Comparison of ENCODE assay signal across 8 mouse cellular contexts in the genomic region with DNA sequence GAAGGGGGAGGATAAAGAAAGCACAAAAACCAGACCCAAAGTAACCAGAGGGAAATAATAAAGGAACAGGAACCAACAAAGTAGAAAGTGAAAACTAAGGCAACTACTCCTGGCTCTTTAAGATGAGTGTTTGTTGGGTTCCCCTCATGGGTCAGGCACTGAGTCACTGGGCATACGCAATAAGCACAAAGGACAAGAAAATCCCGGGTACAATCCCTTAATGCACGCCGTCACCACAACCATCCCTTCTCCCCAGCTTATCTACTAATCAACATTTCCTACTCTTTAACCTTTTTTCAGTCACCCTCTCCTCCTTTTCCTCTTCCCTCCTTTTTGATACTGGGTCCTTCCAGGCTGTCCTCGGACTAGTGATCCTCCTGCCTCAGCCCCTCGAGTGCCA. TPM values are rescaled to one million over a fixed set of nuclear protein-coding genes. Genes with fewer than 3 reads are reported as not detected.
DNase-seq lines count a peak whose midpoint lies in the region; ATAC-seq and TF ChIP-seq lines count a peak whose summit lies in the region.

No protein-coding gene starts in this region.

- TF ChIP-seq EP300 in ES-Bruce4 (IDR thresholded peaks at IDR 0.05; ENCODE audit: insufficient read depth, low read depth, low read length), result no peak

- no peaks in the 10 kb centered on the region for H3K27me3 ChIP-seq in heart, embryonic 14.5 days (ENCODE audit: control insufficient read depth, insufficient read depth, low read length)
- H3K27me3 ChIP-seq in ES-Bruce4 (ENCODE audit: control insufficient read depth, insufficient read depth, low read length, poor library complexity, severe bottlenecking), result no peaks in the 10 kb centered on the region
- H3K27me3 ChIP-seq in forebrain, embryonic 16.5 days (replicated peaks; ENCODE audit: control insufficient read depth, insufficient read depth, low read length), result no peaks in the 10 kb centered on the region

- TF ChIP-seq CTCF in ES-Bruce4 (IDR thresholded peaks at IDR 0.05; ENCODE audit: low read depth, low read length), result no peak

- ATAC-seq in heart, embryonic 14.5 days (ENCODE audit: insufficient number of reproducible peaks, insufficient read depth, low FRiP score, low read depth), result no peak
- no peak for ATAC-seq in forebrain, embryonic 16.5 days

- peak overlapping the region in 1 of 2 experiments; percentile 75; a peak in 1 of 4 replicates for H3K4me3 ChIP-seq in heart, embryonic 14.5 days (ENCODE audit: control insufficient read depth in 1 of 2, insufficient read depth in 1 of 2, low read depth in 1 of 2, low read length in 2 of 2)
- peak overlapping the region; percentile 41; the same call in 1 of the 2 replicates for H3K4me3 ChIP-seq in ES-Bruce4 (ENCODE audit: low read depth, low read length)
- H3K4me3 ChIP-seq in forebrain, embryonic 16.5 days (replicated peaks; ENCODE audit: low read length), result no peak overlapping the region

- H3K36me3 ChIP-seq in heart, embryonic 14.5 days (ENCODE audit: control insufficient read depth, insufficient read depth, low read length), result peaks cover 25% of the 10 kb centered on the region
- no peaks in the 10 kb centered on the region for H3K36me3 ChIP-seq in ES-Bruce4 (ENCODE audit: control insufficient read depth, insufficient read depth, low read length, poor library complexity, severe bottlenecking)
- H3K36me3 ChIP-seq in forebrain, embryonic 16.5 days (ENCODE audit: control insufficient read depth, insufficient read depth), result peaks cover 7% of the 10 kb centered on the region; the same call in 1 of the 2 replicates

- 76% methylated on average over 6 of the region's 6 CpGs for WGBS in heart, embryonic 14.5 days
- 89% methylated on average over 6 of the region's 6 CpGs for WGBS in forebrain, embryonic 16.5 days

- TF ChIP-seq POLR2A in ES-Bruce4 (IDR thresholded peaks at IDR 0.05; ENCODE audit: insufficient read depth, low read length), result no peak

- peak overlapping the region; percentile 82 for H3K4me2 ChIP-seq in heart, embryonic 14.5 days (ENCODE audit: low read length)
- peak overlapping the region; percentile 73 for H3K4me2 ChIP-seq in forebrain, embryonic 16.5 days (ENCODE audit: low read length)

- no peak for DNase-seq in heart, adult 9 months (ENCODE audit: low spot score in 2 of 2)
- DNase-seq in lung, postnatal 36 days, result peak; percentile 14
- DNase-seq in thymus, adult 18-20 months, result no peak
- no peak for DNase-seq in left cerebral cortex, adult 9 months (ENCODE audit: low spot score in 2 of 2)
- no peak for DNase-seq in right cerebral cortex, postnatal 36 days (ENCODE audit: low spot score in 2 of 2)

- H3K27ac ChIP-seq in heart, embryonic 14.5 days (replicated peaks in 1 of 2; ENCODE audit: control insufficient read depth in 1 of 2, insufficient read depth in 1 of 2, low read depth in 2 of 2, low read length in 2 of 2), result no peak overlapping the region
- H3K27ac ChIP-seq in ES-Bruce4 (ENCODE audit: insufficient read depth, low read length), result no peak overlapping the region
- no peak overlapping the region for H3K27ac ChIP-seq in forebrain, embryonic 16.5 days (ENCODE audit: low read length)

- H3K4me1 ChIP-seq in heart, embryonic 14.5 days (ENCODE audit: control insufficient read depth in 2 of 2, insufficient read depth in 2 of 2, low read length in 2 of 2), result peaks cover 8 to 16% of the 10 kb centered on the region in 2 experiments
- H3K4me1 ChIP-seq in ES-Bruce4 (ENCODE audit: control insufficient read depth, insufficient read depth, low read length), result peaks cover 2% of the 10 kb centered on the region
- H3K4me1 ChIP-seq in forebrain, embryonic 16.5 days (replicated peaks; ENCODE audit: control insufficient read depth, insufficient read depth, low read length), result peaks cover 19% of the 10 kb centered on the region

- no peaks in the 10 kb centered on the region for H3K9me3 ChIP-seq in heart, embryonic 14.5 days (ENCODE audit: control insufficient read depth, low read length)
- H3K9me3 ChIP-seq in ES-Bruce4 (replicated peaks; ENCODE audit: control insufficient read depth, insufficient read depth, low read length, poor library complexity, severe bottlenecking), result no peaks in the 10 kb centered on the region
- H3K9me3 ChIP-seq in forebrain, embryonic 16.5 days (ENCODE audit: control insufficient read depth, low read length), result no peaks in the 10 kb centered on the region

- peak overlapping the region; percentile 72; the same call in 1 of the 2 replicates for H3K9ac ChIP-seq in heart, embryonic 14.5 days (ENCODE audit: low read length)
- H3K9ac ChIP-seq in ES-Bruce4 (ENCODE audit: low read depth, poor library complexity, severe bottlenecking), result peak overlapping the region; percentile 72; the same call in 1 of the 2 replicates
- no peak overlapping the region for H3K9ac ChIP-seq in forebrain, embryonic 16.5 days (replicated peaks; ENCODE audit: low read depth, low read length)

RNA-seq across cellular contexts. Expression of a gene that starts 1.3 kb away (rescaled TPM):
- 56.4 and 57.7 TPM in 2 replicates for polyA plus RNA-seq in heart, embryonic 14.5 days (2014; fragmentation: Nextera tagmentation; extraction: Ambion mirVana)
- polyA plus RNA-seq in ES-Bruce4 (2011; ENCODE audit: insufficient read depth, insufficient read length, low read depth, missing spikeins), result 28.1 and 30.5 TPM in 2 replicates
- polyA plus RNA-seq in forebrain, embryonic 16.5 days (2015; fragmentation: Nextera tagmentation; extraction: Ambion mirVana), result 107 and 122 TPM in 2 replicates

RNA-seq across cellular contexts. Expression of a gene that starts 2.1 kb away (rescaled TPM):
- polyA plus RNA-seq in heart, embryonic 14.5 days (2014; fragmentation: Nextera tagmentation; extraction: Ambion mirVana), result 25.7 and 29.5 TPM in 2 replicates
- 23.8 and 27.9 TPM in 2 replicates for polyA plus RNA-seq in ES-Bruce4 (2011; ENCODE audit: insufficient read depth, insufficient read length, low read depth, missing spikeins)
- polyA plus RNA-seq in forebrain, embryonic 16.5 days (2015; fragmentation: Nextera tagmentation; extraction: Ambion mirVana), result 58.8 and 62.1 TPM in 2 replicates

RNA-seq across cellular contexts. Expression of a gene that starts 9.2 kb away (rescaled TPM):
- not detected in 2 replicates for polyA plus RNA-seq in heart, embryonic 14.5 days (2014; fragmentation: Nextera tagmentation; extraction: Ambion mirVana)
- polyA plus RNA-seq in ES-Bruce4 (2011; ENCODE audit: insufficient read depth, insufficient read length, low read depth, missing spikeins), result not detected in 2 replicates
- polyA plus RNA-seq in forebrain, embryonic 16.5 days (2015; fragmentation: Nextera tagmentation; extraction: Ambion mirVana), result not detected in 2 replicates

RNA-seq across cellular contexts. Expression of a gene that starts 23.4 kb away (rescaled TPM):
- 18.8 and 20.3 TPM in 2 replicates for polyA plus RNA-seq in heart, embryonic 14.5 days (2014; fragmentation: Nextera tagmentation; extraction: Ambion mirVana)
- 22.4 and 22.5 TPM in 2 replicates for polyA plus RNA-seq in ES-Bruce4 (2011; ENCODE audit: insufficient read depth, insufficient read length, low read depth, missing spikeins)
- 16.9 and 17.2 TPM in 2 replicates for polyA plus RNA-seq in forebrain, embryonic 16.5 days (2015; fragmentation: Nextera tagmentation; extraction: Ambion mirVana)

RNA-seq across cellular contexts. Expression of a gene that starts 23.6 kb away (rescaled TPM):
- polyA plus RNA-seq in heart, embryonic 14.5 days (2014; fragmentation: Nextera tagmentation; extraction: Ambion mirVana), result 2.1 and 3.7 TPM in 2 replicates
- 24.6 and 28.0 TPM in 2 replicates for polyA plus RNA-seq in ES-Bruce4 (2011; ENCODE audit: insufficient read depth, insufficient read length, low read depth, missing spikeins)
- polyA plus RNA-seq in forebrain, embryonic 16.5 days (2015; fragmentation: Nextera tagmentation; extraction: Ambion mirVana), result 1.2 and 1.3 TPM in 2 replicates
